Mouse (Mus musculus): ENCODE data around the gene Lhfp. TPM values are rescaled to one million over a fixed set of nuclear protein-coding genes. Genes with fewer than 3 reads are reported as not detected.
"Not testable (repeated sequence)": the region's sequence is repeated elsewhere in the genome, so short reads cannot be mapped to it uniquely, and the experiment has no call there.

Gene Lhfp
- total RNA-seq, 2 experiments from 2014 or later = not detected

- no peak for ATAC-seq (replicated peaks; ENCODE audit: low FRiP score, low TSS enrichment, poor library complexity, severe bottlenecking)
These were observed 195.1 kb downstream of the Lhfp start for GRCm38 (mm10) chr3:53236471-53236870.

GRCm38 (mm10) chr3:53240150-53240549 lies 198.8 kb downstream of the Lhfp start:
- no peak for ATAC-seq (replicated peaks; ENCODE audit: low FRiP score, low TSS enrichment, poor library complexity, severe bottlenecking)

- no peak for ATAC-seq (replicated peaks; ENCODE audit: low FRiP score, low TSS enrichment, poor library complexity, severe bottlenecking)
These were observed 204.4 kb downstream of the Lhfp start for GRCm38 (mm10) chr3:53245571-53246208.

GRCm38 (mm10) chr3:53247102-53247501 lies 205.8 kb downstream of the Lhfp start:
- ATAC-seq (replicated peaks; ENCODE audit: low FRiP score, low TSS enrichment, poor library complexity, severe bottlenecking) = no peak

- ATAC-seq (replicated peaks; ENCODE audit: low FRiP score, low TSS enrichment, poor library complexity, severe bottlenecking) = no peak
These were observed 207.0 kb downstream of the Lhfp start for GRCm38 (mm10) chr3:53248158-53248874.

- no peak for ATAC-seq (replicated peaks; ENCODE audit: low FRiP score, low TSS enrichment, poor library complexity, severe bottlenecking)
These were observed 211.2 kb downstream of the Lhfp start for GRCm38 (mm10) chr3:53252556-53252955.

GRCm38 (mm10) chr3:53253223-53253832 lies 212.0 kb downstream of the Lhfp start:
- ATAC-seq (replicated peaks; ENCODE audit: low FRiP score, low TSS enrichment, poor library complexity, severe bottlenecking) = no peak

GRCm38 (mm10) chr3:53258657-53259158 lies 217.4 kb downstream of the Lhfp start:
- no peak for ATAC-seq (replicated peaks; ENCODE audit: low FRiP score, low TSS enrichment, poor library complexity, severe bottlenecking)

- ATAC-seq (replicated peaks; ENCODE audit: low FRiP score, low TSS enrichment, poor library complexity, severe bottlenecking) = no peak
These were observed 224.8 kb downstream of the Lhfp start for GRCm38 (mm10) chr3:53266116-53266515.

- no peak for ATAC-seq (replicated peaks; ENCODE audit: low FRiP score, low TSS enrichment, poor library complexity, severe bottlenecking)
These were observed 225.7 kb downstream of the Lhfp start for GRCm38 (mm10) chr3:53267046-53267445.

- ATAC-seq (replicated peaks; ENCODE audit: low FRiP score, low TSS enrichment, poor library complexity, severe bottlenecking) = no peak
These were observed 231.9 kb downstream of the Lhfp start for GRCm38 (mm10) chr3:53273220-53273619.

- no peak for ATAC-seq (replicated peaks; ENCODE audit: low FRiP score, low TSS enrichment, poor library complexity, severe bottlenecking)
These were observed 236.7 kb downstream of the Lhfp start for GRCm38 (mm10) chr3:53277993-53278392.

GRCm38 (mm10) chr3:53282005-53282404 lies 240.7 kb downstream of the Lhfp start:
- not testable (repeated sequence) for ATAC-seq (replicated peaks; ENCODE audit: low FRiP score, low TSS enrichment, poor library complexity, severe bottlenecking)

- no peak for ATAC-seq (replicated peaks; ENCODE audit: low FRiP score, low TSS enrichment, poor library complexity, severe bottlenecking)
These were observed 242.7 kb downstream of the Lhfp start for GRCm38 (mm10) chr3:53284023-53284422.

- no peak for ATAC-seq (replicated peaks; ENCODE audit: low FRiP score, low TSS enrichment, poor library complexity, severe bottlenecking)
These were observed 243.3 kb downstream of the Lhfp start for GRCm38 (mm10) chr3:53284471-53285177.

GRCm38 (mm10) chr3:53288662-53289061 lies 247.3 kb downstream of the Lhfp start:
- no peak for ATAC-seq (replicated peaks; ENCODE audit: low FRiP score, low TSS enrichment, poor library complexity, severe bottlenecking)

- ATAC-seq (replicated peaks; ENCODE audit: low FRiP score, low TSS enrichment, poor library complexity, severe bottlenecking) = no peak
These were observed 248.4 kb downstream of the Lhfp start for GRCm38 (mm10) chr3:53289589-53290219.

- no peak for ATAC-seq (replicated peaks; ENCODE audit: low FRiP score, low TSS enrichment, poor library complexity, severe bottlenecking)
These were observed 249.9 kb downstream of the Lhfp start for GRCm38 (mm10) chr3:53291185-53291584.

GRCm38 (mm10) chr3:53291945-53292344 lies 250.6 kb downstream of the Lhfp start:
- ATAC-seq (replicated peaks; ENCODE audit: low FRiP score, low TSS enrichment, poor library complexity, severe bottlenecking) = no peak
